Mouse (Mus musculus): ENCODE results near the gene Clk3. TPM values are rescaled to one million over a fixed set of nuclear protein-coding genes. Genes with fewer than 3 reads are reported as not detected.
"Not testable (repeated sequence)": the region's sequence is repeated elsewhere in the genome, so short reads cannot be mapped to it uniquely, and the experiment has no call there.

Gene Clk3
- polyA plus RNA-seq, 1 experiment from 2014 or later = 26.7 TPM

DNA sequence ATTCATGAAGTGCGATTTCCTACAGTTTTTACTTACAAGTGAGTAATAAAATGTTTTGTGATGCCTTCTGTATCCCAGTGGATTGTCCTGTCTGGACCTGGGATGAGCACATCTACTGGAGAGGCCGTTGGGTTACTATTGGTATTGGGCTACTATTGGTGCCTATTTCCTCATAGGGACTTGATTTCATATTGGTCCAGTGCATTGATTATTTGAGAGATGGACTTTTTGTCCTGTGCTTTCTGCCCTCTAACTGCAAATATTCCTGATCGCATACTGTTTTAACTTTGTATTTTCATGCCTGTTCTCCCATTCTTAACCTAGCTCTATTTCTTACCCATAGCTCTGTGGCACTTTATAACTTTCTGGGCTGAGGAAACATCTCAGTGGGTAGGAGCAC is 41.0 kb downstream of the Clk3 start:
- Histone ChIP-seq H3K4me1 (replicated peaks; ENCODE audit: control insufficient read depth, insufficient read depth, low read length) (peaks cover 7% of the 10 kb centered on the region; the same call in 1 of the 2 replicates), H3K36me3 (ENCODE audit: control insufficient read depth, insufficient read depth) (peaks cover 26% of the 10 kb centered on the region), H3K27me3 (replicated peaks; ENCODE audit: control insufficient read depth, insufficient read depth, low read length) (no peaks in the 10 kb centered on the region), H3K4me2 (replicated peaks; ENCODE audit: low read depth) (no peak overlapping the region), H3K27ac (ENCODE audit: low read depth, low read length) (no peak overlapping the region), H3K9me3 (ENCODE audit: control insufficient read depth) (no peaks in the 10 kb centered on the region), H3K9ac (ENCODE audit: low read depth, low read length) (no peak overlapping the region), H3K4me3 (ENCODE audit: low read depth, low read length) (no peak overlapping the region)
- TF ChIP-seq CTCF (IDR thresholded peaks at IDR 0.05; ENCODE audit: low read depth) = no peak
- WGBS = 97% methylated on average over 3 of the region's 3 CpGs
- ATAC-seq = no peak

- H3K27me3 ChIP-seq (replicated peaks; ENCODE audit: control insufficient read depth, insufficient read depth, low read length) = no peaks in the 10 kb centered on the region
- H3K36me3 ChIP-seq (ENCODE audit: control insufficient read depth, insufficient read depth) = peaks cover 30% of the 10 kb centered on the region
- H3K4me2 ChIP-seq (replicated peaks; ENCODE audit: low read depth) = no peak overlapping the region
- no peaks in the 10 kb centered on the region for H3K9me3 ChIP-seq (ENCODE audit: control insufficient read depth)
- H3K27ac ChIP-seq (ENCODE audit: low read depth, low read length) = peak overlapping the region; percentile 16
- no peak for TF ChIP-seq CTCF (IDR thresholded peaks at IDR 0.05; ENCODE audit: low read depth)
- no peak for ATAC-seq
- 66% methylated on average over 5 of the region's 5 CpGs for WGBS
- H3K4me3 ChIP-seq (ENCODE audit: low read depth, low read length) = no peak overlapping the region
- H3K9ac ChIP-seq (ENCODE audit: low read depth, low read length) = no peak overlapping the region
- H3K4me1 ChIP-seq (replicated peaks; ENCODE audit: control insufficient read depth, insufficient read depth, low read length) = peaks cover 7% of the 10 kb centered on the region; the same call in 1 of the 2 replicates
These were observed 41.9 kb downstream of the Clk3 start for GRCm38 (mm10) chr9:57723796-57724195.

DNA sequence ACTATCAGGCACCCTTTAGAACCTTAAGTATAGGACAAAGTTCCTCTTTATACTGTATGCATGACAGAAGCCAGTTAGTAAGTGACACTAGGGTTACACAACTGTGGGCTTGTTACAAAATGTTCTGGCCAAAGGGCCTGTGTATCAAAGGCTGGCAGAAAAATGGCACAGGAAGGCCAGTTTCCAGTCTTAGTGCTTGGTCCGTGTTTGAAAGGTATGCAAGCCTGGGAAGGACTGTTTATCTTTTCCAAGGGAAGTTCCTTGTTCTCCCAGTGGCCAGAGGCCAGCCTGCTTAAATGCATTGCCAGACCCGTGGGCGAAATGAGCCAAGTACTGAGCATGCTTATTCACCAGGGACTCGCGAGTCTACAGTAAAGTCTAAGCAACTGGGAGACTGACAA is 42.3 kb downstream of the Clk3 start:
- no peaks in the 10 kb centered on the region for H3K27me3 ChIP-seq (replicated peaks; ENCODE audit: control insufficient read depth, insufficient read depth, low read length)
- H3K4me1 ChIP-seq (replicated peaks; ENCODE audit: control insufficient read depth, insufficient read depth, low read length) = peaks cover 7% of the 10 kb centered on the region; the same call in 1 of the 2 replicates
- no peak overlapping the region for H3K4me3 ChIP-seq (ENCODE audit: low read depth, low read length)
- H3K9ac ChIP-seq (ENCODE audit: low read depth, low read length) = no peak overlapping the region
- TF ChIP-seq CTCF (IDR thresholded peaks at IDR 0.05; ENCODE audit: low read depth) = no peak
- H3K27ac ChIP-seq (ENCODE audit: low read depth, low read length) = peak overlapping the region; percentile 16
- H3K36me3 ChIP-seq (ENCODE audit: control insufficient read depth, insufficient read depth) = peaks cover 33% of the 10 kb centered on the region
- WGBS = 32% methylated on average over 5 of the region's 5 CpGs
- H3K4me2 ChIP-seq (replicated peaks; ENCODE audit: low read depth) = no peak overlapping the region
- no peaks in the 10 kb centered on the region for H3K9me3 ChIP-seq (ENCODE audit: control insufficient read depth)
- ATAC-seq = peak; percentile 73

GRCm38 (mm10) chr9:57722371-57722770 is 43.3 kb downstream of the Clk3 start:
- WGBS = 82% methylated on average over 1 of the region's 1 CpGs
- no peak overlapping the region for H3K9ac ChIP-seq (ENCODE audit: low read depth, low read length)
- H3K27ac ChIP-seq (ENCODE audit: low read depth, low read length) = no peak overlapping the region
- H3K27me3 ChIP-seq (replicated peaks; ENCODE audit: control insufficient read depth, insufficient read depth, low read length) = no peaks in the 10 kb centered on the region
- TF ChIP-seq CTCF (IDR thresholded peaks at IDR 0.05; ENCODE audit: low read depth) = no peak
- no peak for ATAC-seq
- peaks cover 26% of the 10 kb centered on the region for H3K36me3 ChIP-seq (ENCODE audit: control insufficient read depth, insufficient read depth)
- no peak overlapping the region for H3K4me2 ChIP-seq (replicated peaks; ENCODE audit: low read depth)
- no peak overlapping the region for H3K4me3 ChIP-seq (ENCODE audit: low read depth, low read length)
- no peaks in the 10 kb centered on the region for H3K9me3 ChIP-seq (ENCODE audit: control insufficient read depth)
- peaks cover 7% of the 10 kb centered on the region; the same call in 1 of the 2 replicates for H3K4me1 ChIP-seq (replicated peaks; ENCODE audit: control insufficient read depth, insufficient read depth, low read length)

DNA sequence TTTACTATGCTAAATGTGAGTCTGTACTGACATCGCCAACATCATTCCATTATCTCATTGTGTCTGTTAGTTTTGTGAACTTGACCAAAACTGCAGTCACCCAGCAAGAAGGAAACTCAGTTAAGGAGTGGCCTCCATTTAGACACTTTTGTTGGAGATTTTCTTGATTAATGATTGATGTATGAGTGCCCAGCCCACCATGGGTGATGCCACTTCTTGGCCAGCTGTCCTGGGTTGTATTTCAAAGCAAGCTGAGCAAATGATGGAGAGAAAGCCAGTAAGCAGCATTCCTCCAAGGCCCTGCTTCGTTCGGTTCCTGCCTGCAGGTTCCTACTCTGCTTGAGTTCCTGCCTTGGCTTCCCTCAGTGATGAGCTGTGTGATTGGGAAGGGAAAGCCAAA is 44.9 kb downstream of the Clk3 start:
- TF ChIP-seq CTCF (IDR thresholded peaks at IDR 0.05; ENCODE audit: low read depth) = no peak
- peaks cover 7% of the 10 kb centered on the region; the same call in 1 of the 2 replicates for H3K4me1 ChIP-seq (replicated peaks; ENCODE audit: control insufficient read depth, insufficient read depth, low read length)
- peaks cover 22% of the 10 kb centered on the region for H3K36me3 ChIP-seq (ENCODE audit: control insufficient read depth, insufficient read depth)
- no peak overlapping the region for H3K9ac ChIP-seq (ENCODE audit: low read depth, low read length)
- no peaks in the 10 kb centered on the region for H3K27me3 ChIP-seq (replicated peaks; ENCODE audit: control insufficient read depth, insufficient read depth, low read length)
- H3K9me3 ChIP-seq (ENCODE audit: control insufficient read depth) = no peaks in the 10 kb centered on the region
- no peak overlapping the region for H3K4me2 ChIP-seq (replicated peaks; ENCODE audit: low read depth)
- no peak for ATAC-seq
- WGBS = 86% methylated on average over 3 of the region's 3 CpGs
- no peak overlapping the region for H3K4me3 ChIP-seq (ENCODE audit: low read depth, low read length)
- no peak overlapping the region for H3K27ac ChIP-seq (ENCODE audit: low read depth, low read length)

GRCm38 (mm10) chr9:57718408-57718807 is 47.3 kb downstream of the Clk3 start:
- ATAC-seq = no peak
- Histone ChIP-seq H3K4me2 (replicated peaks; ENCODE audit: low read depth) (no peak overlapping the region), H3K9me3 (ENCODE audit: control insufficient read depth) (no peaks in the 10 kb centered on the region), H3K27me3 (replicated peaks; ENCODE audit: control insufficient read depth, insufficient read depth, low read length) (no peaks in the 10 kb centered on the region), H3K4me1 (replicated peaks; ENCODE audit: control insufficient read depth, insufficient read depth, low read length) (peaks cover 1% of the 10 kb centered on the region; the same call in 1 of the 2 replicates), H3K4me3 (ENCODE audit: low read depth, low read length) (no peak overlapping the region), H3K36me3 (ENCODE audit: control insufficient read depth, insufficient read depth) (peaks cover 41% of the 10 kb centered on the region), H3K27ac (ENCODE audit: low read depth, low read length) (no peak overlapping the region), H3K9ac (ENCODE audit: low read depth, low read length) (no peak overlapping the region)
- 88% methylated on average over 7 of the region's 7 CpGs for WGBS
- TF ChIP-seq CTCF (IDR thresholded peaks at IDR 0.05; ENCODE audit: low read depth) = no peak

GRCm38 (mm10) chr9:57712194-57712593 is 53.5 kb downstream of the Clk3 start:
- no peak for ATAC-seq
- TF ChIP-seq CTCF (IDR thresholded peaks at IDR 0.05; ENCODE audit: low read depth) = peak; percentile 47
- Histone ChIP-seq H3K4me2 (replicated peaks; ENCODE audit: low read depth) (no peak overlapping the region), H3K9me3 (ENCODE audit: control insufficient read depth) (0 out of 2 replicates have a peak, but pooled peaks cover 3% of the 10 kb centered on the region), H3K27me3 (replicated peaks; ENCODE audit: control insufficient read depth, insufficient read depth, low read length) (no peaks in the 10 kb centered on the region), H3K4me3 (ENCODE audit: low read depth, low read length) (no peak overlapping the region), H3K27ac (ENCODE audit: low read depth, low read length) (no peak overlapping the region), H3K36me3 (ENCODE audit: control insufficient read depth, insufficient read depth) (peaks cover 28% of the 10 kb centered on the region), H3K4me1 (replicated peaks; ENCODE audit: control insufficient read depth, insufficient read depth, low read length) (peaks cover 4% of the 10 kb centered on the region; the same call in 1 of the 2 replicates), H3K9ac (ENCODE audit: low read depth, low read length) (no peak overlapping the region)
- WGBS = 69% methylated on average over 2 of the region's 2 CpGs

DNA sequence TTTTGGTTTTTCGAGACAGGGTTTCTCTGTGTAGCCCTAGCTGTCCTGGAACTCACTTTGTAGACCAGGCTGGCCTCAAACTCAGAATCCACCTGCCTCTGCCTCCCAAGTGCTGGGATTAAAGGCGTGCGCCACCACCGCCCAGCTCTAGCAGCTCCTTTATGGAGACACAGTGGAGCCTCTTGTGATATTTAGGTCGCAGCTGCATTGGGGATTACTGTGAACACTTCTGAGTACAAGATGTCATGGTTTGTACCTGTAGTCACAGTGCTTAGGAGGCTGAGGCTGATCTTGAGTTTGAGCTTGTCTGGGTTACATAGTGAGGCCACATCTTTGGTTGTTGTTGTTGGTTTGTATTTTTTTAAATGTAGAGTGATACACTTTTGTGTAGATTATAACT is 55.4 kb downstream of the Clk3 start:
- H3K9me3 ChIP-seq (ENCODE audit: control insufficient read depth); ATAC-seq; H3K4me3 ChIP-seq (ENCODE audit: low read depth, low read length); H3K27ac ChIP-seq (ENCODE audit: low read depth, low read length); H3K4me1 ChIP-seq (replicated peaks; ENCODE audit: control insufficient read depth, insufficient read depth, low read length); H3K9ac ChIP-seq (ENCODE audit: low read depth, low read length); H3K4me2 ChIP-seq (replicated peaks; ENCODE audit: low read depth); H3K27me3 ChIP-seq (replicated peaks; ENCODE audit: control insufficient read depth, insufficient read depth, low read length): not testable (repeated sequence)
- WGBS = 92% methylated on average over 4 of the region's 5 CpGs
- peaks cover 17% of the 10 kb centered on the region for H3K36me3 ChIP-seq (ENCODE audit: control insufficient read depth, insufficient read depth)
